Mouse (Mus musculus): ENCODE data around the gene Vmn2r12. TPM values are rescaled to one million over a fixed set of nuclear protein-coding genes. Genes with fewer than 3 reads are reported as not detected.
A peak's percentile ranks its signal among the peaks of the same experiment; 100 is the strongest.
"Not testable (repeated sequence)": the region's sequence is repeated elsewhere in the genome, so short reads cannot be mapped to it uniquely, and the experiment has no call there.

Gene Vmn2r12
- polyA plus RNA-seq (2014; fragmentation: Nextera tagmentation; extraction: Ambion mirVana) = not detected in 2 replicates

DNA sequence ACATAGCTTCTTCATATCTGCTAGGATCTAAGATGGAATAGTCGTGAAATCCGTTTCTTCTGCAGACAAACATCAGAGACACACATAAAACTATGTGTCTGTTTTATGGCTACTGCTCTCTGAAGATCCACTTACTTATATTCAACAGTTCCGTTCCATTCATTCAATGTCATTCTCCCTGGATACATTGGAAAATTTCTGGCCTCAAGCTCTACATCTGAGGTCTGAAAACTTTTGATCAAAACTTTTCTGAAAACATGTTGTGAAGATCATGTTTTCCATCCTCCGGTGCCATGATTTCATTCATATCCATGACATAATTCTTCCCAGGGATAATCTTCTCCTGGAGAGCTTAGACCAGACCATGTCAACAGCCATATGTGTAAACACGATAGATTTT lies at the start of gene Vmn2r12:
Gene Vmn2r12, minus strand, starts transcription at position 101 of the 400 bp plus-strand sequence.
- H3K4me1 ChIP-seq (ENCODE audit: insufficient read depth); H3K27ac ChIP-seq (ENCODE audit: low read depth); H3K36me3 ChIP-seq (ENCODE audit: insufficient read depth); H3K4me2 ChIP-seq; ATAC-seq (ENCODE audit: insufficient read depth); H3K9ac ChIP-seq; H3K9me3 ChIP-seq (ENCODE audit: low read depth, low read length); DNase-seq; H3K4me3 ChIP-seq (ENCODE audit: low read depth, low read length); H3K27me3 ChIP-seq (ENCODE audit: insufficient read depth, low read length): not testable (repeated sequence)
- WGBS = 75% methylated on average over 5 of the region's 5 CpGs

GRCm38 (mm10) chr5:109139546-109139945 lies 41.8 kb upstream of the Vmn2r12 start:
- TF ChIP-seq CTCF (IDR thresholded peaks at IDR 0.05; ENCODE audit: low read depth) = no peak
- no peaks in the 10 kb centered on the region for H3K36me3 ChIP-seq (ENCODE audit: insufficient read depth)
- H3K4me3 ChIP-seq (ENCODE audit: low read depth, low read length) = no peak overlapping the region
- H3K4me2 ChIP-seq = no peak overlapping the region
- 76% methylated on average over 2 of the region's 2 CpGs for WGBS
- no peaks in the 10 kb centered on the region for H3K9me3 ChIP-seq (ENCODE audit: low read depth, low read length)
- no peak overlapping the region for H3K27ac ChIP-seq (ENCODE audit: low read depth)
- no peak for ATAC-seq (ENCODE audit: insufficient read depth)
- H3K9ac ChIP-seq = no peak overlapping the region
- no peak for DNase-seq
- no peaks in the 10 kb centered on the region for H3K4me1 ChIP-seq (ENCODE audit: insufficient read depth)
- H3K27me3 ChIP-seq (ENCODE audit: insufficient read depth, low read length) = no peaks in the 10 kb centered on the region

DNA sequence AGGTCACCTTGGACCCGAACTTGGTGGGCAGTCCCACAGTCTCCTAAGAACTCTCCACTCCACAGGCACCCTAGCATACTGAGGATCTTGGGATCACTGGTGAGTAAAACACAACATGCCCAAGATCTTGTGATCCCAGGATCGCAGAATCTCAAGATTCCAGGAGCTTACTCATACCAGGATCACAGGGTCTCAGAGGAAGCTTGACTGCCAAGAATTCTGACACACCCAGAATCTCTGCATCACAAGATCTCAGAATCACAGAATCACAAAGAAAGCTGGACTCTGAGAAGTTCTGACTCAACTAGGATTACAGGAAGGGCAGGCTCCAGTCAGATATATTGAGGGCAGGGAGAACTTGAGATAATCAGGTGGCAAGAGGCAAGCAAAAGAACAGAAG lies 39.0 kb upstream of the Vmn2r12 start:
- H3K9ac ChIP-seq = no peak overlapping the region
- no peak overlapping the region for H3K4me3 ChIP-seq (ENCODE audit: low read depth, low read length)
- H3K9me3 ChIP-seq (ENCODE audit: low read depth, low read length) = no peaks in the 10 kb centered on the region
- DNase-seq (no peak), ATAC-seq (ENCODE audit: insufficient read depth) (no peak)
- WGBS = 70% methylated on average over 2 of the region's 2 CpGs
- H3K27me3 ChIP-seq (ENCODE audit: insufficient read depth, low read length) = no peaks in the 10 kb centered on the region
- no peaks in the 10 kb centered on the region for H3K4me1 ChIP-seq (ENCODE audit: insufficient read depth)
- H3K27ac ChIP-seq (ENCODE audit: low read depth) = no peak overlapping the region
- no peak for TF ChIP-seq CTCF (IDR thresholded peaks at IDR 0.05; ENCODE audit: low read depth)
- no peak overlapping the region for H3K4me2 ChIP-seq
- no peaks in the 10 kb centered on the region for H3K36me3 ChIP-seq (ENCODE audit: insufficient read depth)

- 74% methylated on average over 3 of the region's 3 CpGs for WGBS
These were observed 1.3 kb downstream of the Vmn2r12 start for GRCm38 (mm10) chr5:109096482-109096881.

GRCm38 (mm10) chr5:109072016-109072415 lies 25.7 kb downstream of the Vmn2r12 start:
- H3K4me3 ChIP-seq (ENCODE audit: low read depth, low read length); H3K27ac ChIP-seq (ENCODE audit: low read depth); H3K9ac ChIP-seq; H3K4me1 ChIP-seq (ENCODE audit: insufficient read depth); ATAC-seq (ENCODE audit: insufficient read depth); H3K9me3 ChIP-seq (ENCODE audit: low read depth, low read length); H3K4me2 ChIP-seq; H3K36me3 ChIP-seq (ENCODE audit: insufficient read depth); H3K27me3 ChIP-seq (ENCODE audit: insufficient read depth, low read length): not testable (repeated sequence)
- peak; percentile 18; the same call in 1 of the 2 replicates for TF ChIP-seq CTCF (IDR thresholded peaks at IDR 0.05; ENCODE audit: low read depth)
- DNase-seq = peak; percentile 1
- WGBS = 37% methylated on average over 4 of the region's 4 CpGs

More at GRCm38 (mm10) chr5:109096482-109096881, 1.3 kb downstream of the Vmn2r12 start:
- H3K27me3 ChIP-seq (ENCODE audit: insufficient read depth, low read length); H3K27ac ChIP-seq (ENCODE audit: low read depth); H3K9ac ChIP-seq; H3K4me2 ChIP-seq; H3K36me3 ChIP-seq (ENCODE audit: insufficient read depth); ATAC-seq (ENCODE audit: insufficient read depth); H3K9me3 ChIP-seq (ENCODE audit: low read depth, low read length); H3K4me3 ChIP-seq (ENCODE audit: low read depth, low read length); DNase-seq; H3K4me1 ChIP-seq (ENCODE audit: insufficient read depth): not testable (repeated sequence)

- not testable (repeated sequence) for ATAC-seq (ENCODE audit: insufficient read depth); H3K36me3 ChIP-seq (ENCODE audit: insufficient read depth); DNase-seq; H3K9ac ChIP-seq; H3K27me3 ChIP-seq (ENCODE audit: insufficient read depth, low read length); H3K9me3 ChIP-seq (ENCODE audit: low read depth, low read length); H3K27ac ChIP-seq (ENCODE audit: low read depth); H3K4me2 ChIP-seq; H3K4me1 ChIP-seq (ENCODE audit: insufficient read depth); H3K4me3 ChIP-seq (ENCODE audit: low read depth, low read length)
- WGBS = 82% methylated on average over 3 of the region's 3 CpGs
These were observed 38.3 kb downstream of the Vmn2r12 start, which contains the start of gene Vmn2r11 for GRCm38 (mm10) chr5:109059469-109059868. Vmn2r11 (minus strand) TSS chr5:109059569.

DNA sequence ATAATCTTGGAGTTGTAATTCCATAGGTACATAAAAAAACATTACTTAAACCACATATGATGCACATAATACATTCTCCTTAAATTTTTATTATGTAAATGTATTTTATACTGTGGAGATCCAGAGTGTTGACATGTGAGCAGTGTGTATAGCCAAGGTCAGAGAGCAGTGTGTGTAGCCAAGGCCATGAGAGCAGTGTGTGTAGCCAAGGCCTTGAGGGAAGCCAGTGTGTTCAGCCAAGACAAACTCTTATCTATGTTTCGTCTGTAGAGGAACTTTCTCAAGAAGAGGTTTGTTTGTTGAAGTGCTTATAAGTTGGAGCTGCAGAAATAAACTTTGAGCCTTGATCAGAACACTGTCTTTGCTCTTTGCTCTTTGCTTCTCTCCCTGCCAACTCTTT lies 42.5 kb downstream of the Vmn2r12 start:
- no peaks in the 10 kb centered on the region for H3K27me3 ChIP-seq (ENCODE audit: insufficient read depth, low read length)
- no peak overlapping the region for H3K4me3 ChIP-seq (ENCODE audit: low read depth, low read length)
- DNase-seq (no peak), ATAC-seq (ENCODE audit: insufficient read depth) (no peak)
- H3K9me3 ChIP-seq (ENCODE audit: low read depth, low read length) = no peaks in the 10 kb centered on the region; the same call in 1 of the 2 replicates
- WGBS = 55% methylated on average over 1 of the region's 1 CpGs
- H3K36me3 ChIP-seq (ENCODE audit: insufficient read depth) = no peaks in the 10 kb centered on the region
- H3K9ac ChIP-seq = no peak overlapping the region
- no peak overlapping the region for H3K4me2 ChIP-seq
- TF ChIP-seq CTCF (IDR thresholded peaks at IDR 0.05; ENCODE audit: low read depth) = no peak
- no peak overlapping the region for H3K27ac ChIP-seq (ENCODE audit: low read depth)
- H3K4me1 ChIP-seq (ENCODE audit: insufficient read depth) = no peaks in the 10 kb centered on the region

Other genes starting within 250 kb of the Vmn2r12 start
- not detected in 2 replicates for gene Vmn2r9, start 245.3 kb downstream of the Vmn2r12 start, polyA plus RNA-seq (2014; fragmentation: Nextera tagmentation; extraction: Ambion mirVana)
- not detected in 2 replicates for gene Vmn2r10, start 91.4 kb downstream of the Vmn2r12 start, polyA plus RNA-seq (2014; fragmentation: Nextera tagmentation; extraction: Ambion mirVana)
- gene Vmn2r11, start 38.4 kb downstream of the Vmn2r12 start, polyA plus RNA-seq (2014; fragmentation: Nextera tagmentation; extraction: Ambion mirVana) = not detected in 2 replicates
- gene Vmn2r13, start 94.2 kb upstream of the Vmn2r12 start, polyA plus RNA-seq (2014; fragmentation: Nextera tagmentation; extraction: Ambion mirVana) = not detected in 2 replicates
- not detected in 2 replicates for gene Vmn2r14, start 126.8 kb upstream of the Vmn2r12 start, polyA plus RNA-seq (2014; fragmentation: Nextera tagmentation; extraction: Ambion mirVana)
- gene Vmn2r15, start 199.7 kb upstream of the Vmn2r12 start, polyA plus RNA-seq (2014; fragmentation: Nextera tagmentation; extraction: Ambion mirVana) = not detected in 2 replicates
- gene Vmn2r16, start 232.2 kb upstream of the Vmn2r12 start, polyA plus RNA-seq (2014; fragmentation: Nextera tagmentation; extraction: Ambion mirVana) = not detected in 2 replicates

Data from lung, embryonic 14.5 days (tissue).